Mouse (Mus musculus) MEL-GATA-1-ER (cell line): ENCODE data around the gene Tcf20.

Experiments used
- DNase-seq: peaks from one replicate; pipeline ENCODE4 v3.0.0-alpha.2; 2012; ENCODE audit warnings: low read depth; ENCODE audit errors: extremely low read depth

Tcf20 gene

GRCm38 (mm10) chr15:82928023-82928422 is 59.6 kb downstream of the Tcf20 start:
- DNase-seq, result no peak

GRCm38 (mm10) chr15:82927057-82927456 is 60.6 kb downstream of the Tcf20 start:
- no peak for DNase-seq

DNA sequence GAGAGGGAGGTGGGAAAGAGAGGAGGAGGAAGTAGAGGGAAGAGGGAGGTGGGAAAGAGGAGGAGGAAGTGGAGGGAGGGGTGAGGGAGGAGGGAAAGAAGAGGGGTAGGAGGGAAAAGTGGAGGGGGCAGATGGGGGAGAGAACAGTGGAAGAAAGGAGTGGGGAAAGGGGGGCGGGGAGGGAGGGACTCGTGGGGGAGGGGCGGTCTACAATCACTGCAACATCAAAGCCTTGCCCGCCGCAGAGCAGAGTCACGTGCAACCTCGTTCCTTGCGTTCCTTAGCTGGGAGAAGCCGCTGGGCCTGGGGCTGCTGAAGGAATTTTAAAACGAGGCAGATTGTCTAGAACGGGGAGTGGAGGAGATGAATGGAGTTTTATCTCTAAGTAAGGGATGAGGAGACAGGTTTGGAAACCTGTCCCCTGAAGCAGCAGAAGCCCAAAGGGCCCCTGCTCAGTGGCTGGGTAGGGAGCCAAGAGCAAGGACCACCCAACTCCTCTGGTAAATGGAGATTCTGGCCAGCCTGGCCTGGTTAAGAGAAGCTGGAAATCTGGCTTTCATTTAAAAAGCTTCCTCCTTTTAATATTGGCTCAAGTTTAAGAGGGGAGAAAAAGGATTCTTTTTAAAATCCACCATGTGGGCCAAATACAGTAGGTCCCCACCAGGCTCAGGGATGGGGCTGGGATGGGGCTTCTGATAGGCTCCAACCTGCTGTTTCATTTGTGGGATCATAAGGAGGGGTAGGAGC is 62.8 kb downstream of the Tcf20 start:
- DNase-seq, result no peak

DNA sequence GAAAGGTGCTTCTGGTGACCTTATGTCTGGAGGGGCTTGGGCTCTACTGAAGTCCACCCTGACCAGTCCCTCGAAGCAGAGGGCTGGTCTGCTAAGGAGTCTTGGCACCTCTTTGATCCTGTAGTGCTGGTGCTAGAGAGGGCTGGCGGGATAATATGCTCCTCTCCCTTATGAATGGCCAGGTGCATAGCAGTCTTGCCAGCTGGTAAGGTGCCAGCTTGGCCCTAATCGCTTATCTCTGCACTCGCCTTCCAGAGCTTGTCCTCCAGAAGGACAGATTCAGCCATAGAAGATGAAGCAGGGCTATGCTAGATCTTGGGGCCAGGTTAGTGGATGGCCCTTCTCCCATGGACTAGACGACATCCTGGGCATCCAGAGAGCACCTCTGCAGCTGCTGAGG is 64.1 kb downstream of the Tcf20 start:
- DNase-seq, result no peak

- DNase-seq, result no peak
Observed at GRCm38 (mm10) chr15:82922755-82923154, 64.9 kb downstream of the Tcf20 start.

DNA sequence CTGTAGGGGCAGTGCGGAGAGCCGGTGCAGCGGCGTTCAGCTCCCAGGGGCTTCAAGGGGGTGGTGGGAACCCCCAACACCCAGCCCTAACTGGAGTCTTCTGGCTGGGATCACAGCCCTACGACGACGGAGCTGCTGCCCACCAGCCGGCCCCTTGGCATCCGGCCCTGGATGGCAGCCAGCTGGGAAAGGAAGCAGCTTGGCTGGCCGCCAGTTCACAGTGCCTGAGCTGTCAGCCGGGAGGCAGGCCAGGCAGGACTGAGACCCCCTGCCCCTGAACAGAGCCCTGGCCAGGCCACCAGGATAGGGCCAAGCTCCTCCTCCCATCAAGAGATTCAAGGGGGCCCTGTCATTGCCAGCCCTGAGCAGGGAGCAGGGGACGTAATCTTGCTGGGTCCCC is 65.6 kb downstream of the Tcf20 start:
- no peak for DNase-seq

GRCm38 (mm10) chr15:82921559-82921958 is 66.1 kb downstream of the Tcf20 start:
- no peak for DNase-seq

GRCm38 (mm10) chr15:82920895-82921515 is 66.7 kb downstream of the Tcf20 start:
- no peak for DNase-seq

- DNase-seq, result no peak
Observed at GRCm38 (mm10) chr15:82917965-82918364, 69.7 kb downstream of the Tcf20 start.

DNA sequence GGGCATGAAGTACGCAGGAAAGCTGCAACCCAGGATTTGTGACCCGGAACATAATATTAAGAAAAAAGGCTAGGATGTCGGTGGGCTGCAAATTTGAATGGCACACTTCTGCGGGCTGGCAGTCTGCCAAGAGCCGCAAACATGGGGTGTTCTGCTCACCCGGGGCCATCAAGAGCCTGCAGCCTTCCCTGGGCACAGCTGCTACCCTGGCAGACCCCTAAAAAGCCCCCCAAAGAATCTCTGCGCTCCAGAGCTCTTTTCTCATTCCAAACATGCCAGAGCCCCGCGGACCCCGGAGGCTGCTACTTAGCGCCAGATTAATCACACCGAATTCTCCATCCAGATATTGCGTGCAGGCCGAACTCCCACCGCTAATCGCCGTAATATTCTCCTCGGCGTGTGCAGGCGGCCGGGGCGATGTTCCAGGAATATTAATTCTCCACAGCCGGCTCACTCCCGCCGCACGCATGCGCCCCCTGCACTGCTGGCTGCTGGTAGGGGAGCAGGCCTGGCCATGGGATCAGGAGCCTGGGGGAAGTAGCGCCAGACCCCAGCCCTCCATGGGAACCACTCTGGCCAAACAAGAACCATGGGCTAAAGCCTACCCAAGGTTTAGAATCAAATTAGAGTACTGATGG is 70.3 kb downstream of the Tcf20 start:
- no peak for DNase-seq

DNA sequence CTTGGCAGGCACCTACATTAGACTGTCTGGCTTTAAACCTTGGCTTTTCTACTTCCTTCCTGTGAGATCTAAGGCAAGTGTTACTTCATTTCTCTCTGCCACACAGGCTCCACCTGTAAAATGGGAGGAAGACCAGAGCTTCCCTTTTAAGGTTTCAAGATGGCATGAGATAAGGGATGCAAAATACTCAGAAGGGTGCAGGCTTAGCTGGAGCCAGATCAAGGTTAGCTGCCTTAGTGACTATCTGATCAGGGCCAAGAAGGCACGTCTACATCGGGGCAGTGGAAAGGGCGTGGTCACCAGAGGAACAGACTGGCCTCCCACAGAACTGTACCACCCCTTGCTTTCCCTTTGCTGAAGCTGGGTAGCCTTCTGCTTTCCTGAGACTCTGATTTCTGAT is 73.2 kb downstream of the Tcf20 start:
- DNase-seq, result no peak

- no peak for DNase-seq
Observed at GRCm38 (mm10) chr15:82911965-82912337, 75.7 kb downstream of the Tcf20 start.

DNA sequence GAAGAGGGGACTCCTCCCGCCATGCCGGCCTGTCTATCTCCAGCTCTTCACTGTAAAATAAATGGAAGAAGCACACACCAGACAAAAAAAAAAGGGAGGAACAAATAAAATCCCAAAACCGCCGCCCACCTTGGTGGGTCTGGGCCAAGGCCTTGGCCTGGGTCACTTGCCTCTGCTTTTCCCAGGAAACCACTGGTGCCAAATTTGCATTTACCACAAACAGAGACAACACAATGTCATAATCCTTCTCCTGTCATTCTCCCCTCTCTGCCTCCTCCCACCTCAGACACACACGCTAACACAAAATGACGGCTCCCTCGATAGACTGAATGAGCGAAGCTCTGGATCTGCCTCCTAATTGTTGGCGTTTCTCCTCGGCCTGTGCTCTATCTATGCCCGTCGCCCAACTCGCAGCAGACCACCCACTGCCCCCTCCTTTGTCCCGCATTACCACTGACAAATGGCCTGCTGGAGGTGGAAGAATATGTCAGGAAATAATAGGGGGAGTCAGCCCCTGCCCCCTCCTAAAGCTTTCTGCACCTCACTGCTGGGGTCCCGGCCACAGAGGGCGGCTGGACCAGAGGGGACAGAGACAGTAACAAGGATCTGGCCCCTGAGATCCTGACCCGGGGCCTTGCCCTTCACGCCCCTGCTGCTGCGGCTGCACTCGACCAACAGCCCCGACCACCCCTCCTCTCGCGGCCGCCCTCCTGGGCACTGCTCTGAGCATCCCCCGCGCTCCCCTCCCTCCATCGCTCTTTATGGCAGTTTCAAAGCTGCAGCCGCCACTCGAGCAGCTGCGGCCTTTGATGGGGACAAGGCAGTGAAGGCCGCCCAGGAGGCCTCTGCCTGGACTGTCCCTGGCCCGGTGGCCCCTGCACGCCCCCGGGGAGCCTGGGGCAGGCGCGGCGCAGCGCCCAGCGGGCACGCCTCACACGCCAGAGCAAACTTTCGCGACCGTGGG is 76.4 kb downstream of the Tcf20 start:
- no peak for DNase-seq

DNA sequence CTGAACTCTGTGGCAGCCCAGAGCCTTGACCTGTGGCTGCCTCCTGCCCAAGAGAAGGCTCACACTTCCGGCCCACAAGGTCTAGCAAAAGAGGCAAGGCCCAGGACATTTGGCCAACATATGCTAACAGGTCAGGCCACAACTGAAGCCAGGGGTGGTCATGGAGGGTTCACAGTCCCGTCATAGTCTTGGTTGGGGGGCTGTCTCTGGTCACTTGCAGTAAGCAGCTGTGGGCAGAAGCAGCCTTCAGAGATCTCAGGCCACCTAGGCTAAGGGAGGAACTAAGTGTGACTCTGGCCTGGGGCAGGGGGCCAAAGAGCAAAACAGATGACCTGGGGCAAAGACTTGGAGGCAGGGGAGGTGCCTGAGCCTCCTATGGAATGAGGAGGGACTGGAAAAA is 77.1 kb downstream of the Tcf20 start:
- DNase-seq, result no peak

DNA sequence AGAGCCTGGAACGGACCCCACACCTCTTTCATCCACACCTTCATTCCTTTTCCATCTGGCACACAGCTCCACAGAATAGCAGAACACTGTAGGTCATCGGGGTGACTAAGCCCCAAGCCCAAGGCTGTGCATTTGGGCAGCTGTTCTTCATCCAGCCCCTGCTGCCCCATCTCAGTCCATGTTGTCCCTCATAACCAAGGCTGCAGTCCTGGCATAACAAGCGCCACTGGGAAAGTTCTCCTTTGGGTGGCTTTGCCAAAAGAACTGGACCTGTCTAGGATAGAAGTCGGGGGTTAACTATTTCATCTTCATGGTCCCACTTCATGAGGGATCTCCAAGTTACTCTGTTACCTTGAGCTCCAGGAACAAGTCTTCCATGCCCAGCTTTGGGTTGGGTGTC is 77.9 kb downstream of the Tcf20 start:
- DNase-seq, result no peak

- DNase-seq, result no peak
Observed at GRCm38 (mm10) chr15:82908521-82908920, 79.2 kb downstream of the Tcf20 start.

DNA sequence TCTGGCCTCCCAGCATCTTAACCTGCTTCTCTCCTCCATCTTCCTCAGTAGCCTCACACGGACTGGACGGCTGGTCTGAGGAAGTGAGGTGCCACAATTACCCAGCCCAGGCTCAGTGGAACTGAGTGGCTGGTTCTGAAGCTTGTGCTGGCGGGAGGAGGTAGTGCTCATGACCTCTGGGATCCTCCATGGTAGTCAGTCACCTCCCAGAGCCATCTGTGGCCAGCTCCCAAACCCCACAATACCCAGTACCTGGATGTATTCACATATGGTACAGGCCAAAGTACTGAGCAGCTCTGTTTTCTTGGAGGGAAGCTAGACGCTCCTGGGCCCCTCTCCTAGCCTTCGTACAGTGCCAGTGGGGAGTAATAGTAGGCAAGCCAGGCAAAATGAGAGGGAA is 80.4 kb downstream of the Tcf20 start:
- no peak for DNase-seq

DNA sequence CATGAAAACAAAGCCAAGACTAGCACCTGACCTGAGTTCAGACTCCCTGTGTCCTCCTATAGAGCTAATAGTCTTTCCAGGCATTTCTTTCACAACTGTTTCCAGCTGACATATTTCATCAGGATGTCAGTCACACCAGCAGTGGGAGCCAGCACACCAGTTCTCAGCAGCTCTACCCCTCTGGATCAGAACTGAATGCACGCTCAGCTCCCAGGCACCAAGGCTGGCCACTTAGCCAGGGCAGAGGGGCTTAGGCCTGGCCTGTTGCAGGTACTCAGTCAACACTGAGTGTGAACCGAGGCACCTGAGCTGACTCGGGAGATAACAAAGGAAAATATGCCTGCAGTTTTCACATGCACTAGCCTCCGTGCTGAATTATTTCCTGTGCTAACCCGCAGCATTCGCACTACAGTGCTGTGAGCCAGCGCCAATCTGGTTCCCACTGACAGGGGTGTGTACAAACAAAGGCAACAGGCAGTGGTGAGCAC is 81.1 kb downstream of the Tcf20 start:
- DNase-seq, result no peak

DNA sequence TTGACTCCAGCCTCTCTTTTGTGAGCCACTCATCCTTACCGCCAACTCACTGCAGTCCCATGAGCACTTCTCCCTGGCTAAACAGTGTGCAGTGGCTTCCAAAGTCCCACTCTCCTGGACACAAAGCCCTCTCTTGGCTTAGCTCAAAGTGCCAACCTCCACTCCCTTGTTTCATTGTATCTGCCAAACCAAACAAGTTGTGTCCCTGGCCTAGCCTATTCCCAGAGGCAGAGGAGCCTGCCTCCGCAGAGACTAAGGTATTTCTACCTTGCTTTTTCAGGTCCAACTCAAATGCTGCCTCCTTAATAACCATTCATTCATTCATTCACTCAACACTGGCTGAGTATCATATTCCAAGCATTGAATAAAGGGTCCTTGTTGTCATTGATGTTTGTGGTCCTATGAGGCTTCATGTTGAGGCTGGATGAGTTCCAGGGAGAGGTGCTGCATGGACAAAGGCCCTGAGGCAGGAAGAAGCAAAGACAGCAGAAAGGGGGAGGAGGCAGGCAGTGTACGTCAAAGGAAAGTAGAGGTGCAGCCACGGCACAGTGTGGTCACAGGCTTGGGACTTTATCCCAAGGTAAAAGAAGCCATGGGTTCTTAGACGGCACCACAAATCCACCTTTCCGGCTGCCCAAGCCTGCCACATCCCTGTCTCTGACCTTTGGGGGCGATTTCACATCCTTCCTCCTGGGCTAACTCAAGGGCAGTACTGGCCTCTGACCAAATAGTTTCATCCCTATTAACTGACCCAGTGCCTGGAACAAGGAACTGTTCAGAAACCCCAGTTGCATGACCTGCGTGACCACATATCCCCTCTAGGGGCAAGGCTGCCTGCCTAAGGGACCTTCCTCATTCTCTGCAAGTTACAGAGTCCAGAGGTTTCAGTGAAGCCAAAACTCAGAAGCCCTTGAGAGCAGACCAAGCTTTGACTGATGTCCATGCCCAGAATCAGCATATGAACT is 82.0 kb downstream of the Tcf20 start:
- no peak for DNase-seq

DNA sequence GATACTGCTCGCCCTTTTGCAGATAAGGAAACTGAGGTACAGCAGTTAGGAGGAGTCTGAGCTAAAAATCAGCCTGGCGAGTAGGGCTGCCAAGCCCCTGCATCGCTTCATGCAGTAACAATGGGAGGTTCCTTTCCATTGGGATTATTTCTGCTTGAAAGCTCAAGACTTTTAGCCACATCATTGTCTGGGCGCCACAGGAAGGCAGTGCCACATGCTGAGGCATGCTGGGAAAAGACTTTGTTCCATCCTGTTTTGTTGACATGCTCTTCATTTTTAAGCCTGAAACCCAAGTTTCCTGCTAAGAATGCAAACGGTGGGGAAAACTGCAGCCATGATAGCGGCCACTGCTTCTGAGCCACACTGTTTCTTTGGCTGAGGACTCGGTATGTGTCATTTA is 83.1 kb downstream of the Tcf20 start:
- no peak for DNase-seq
